Mouse (Mus musculus): ENCODE data around the gene Tmem215. TPM values are rescaled to one million over a fixed set of nuclear protein-coding genes. Genes with fewer than 3 reads are reported as not detected.

Gene Tmem215
- 0.49 and 0.82 TPM in 2 replicates for polyA plus RNA-seq (2015; fragmentation: Nextera tagmentation; extraction: Ambion mirVana)

GRCm38 (mm10) chr4:40471880-40472279 is at the start of gene Tmem215:
Gene Tmem215 (plus strand): TSS chr4:40472180.
- Histone ChIP-seq H3K36me3 (ENCODE audit: control insufficient read depth, insufficient read depth) (no peaks in the 10 kb centered on the region), H3K4me2 (ENCODE audit: low read depth, low read length) (peak within 1 kb of the TSS; percentile 82), H3K9me3 (replicated peaks; ENCODE audit: control insufficient read depth, low read length) (no peaks in the 10 kb centered on the region), H3K9ac (ENCODE audit: low read length) (peak within 1 kb of the TSS; percentile 65), H3K4me1 (ENCODE audit: control insufficient read depth, insufficient read depth, low read length) (peaks cover 2% of the 10 kb centered on the region; the same call in 1 of the 2 replicates), H3K27ac (ENCODE audit: low read length) (no peak within 1 kb of the TSS), H3K4me3 (ENCODE audit: low read length) (peak within 1 kb of the TSS; percentile 52), H3K27me3 (ENCODE audit: control insufficient read depth, insufficient read depth, low read length) (peaks cover 33% of the 10 kb centered on the region)
- no peak for ATAC-seq (replicated peaks; ENCODE audit: extremely low read depth, insufficient read depth, low FRiP score)
- 79% methylated on average over 10 of the region's 10 CpGs for WGBS

- H3K9ac ChIP-seq (ENCODE audit: low read length) = no peak overlapping the region
- H3K36me3 ChIP-seq (ENCODE audit: control insufficient read depth, insufficient read depth) = no peaks in the 10 kb centered on the region
- no peaks in the 10 kb centered on the region for H3K27me3 ChIP-seq (ENCODE audit: control insufficient read depth, insufficient read depth, low read length)
- WGBS = 66% methylated on average over 5 of the region's 5 CpGs
- no peak overlapping the region for H3K4me3 ChIP-seq (ENCODE audit: low read length)
- H3K27ac ChIP-seq (ENCODE audit: low read length) = no peak overlapping the region
- ATAC-seq (replicated peaks; ENCODE audit: extremely low read depth, insufficient read depth, low FRiP score) = no peak
- H3K9me3 ChIP-seq (replicated peaks; ENCODE audit: control insufficient read depth, low read length) = peaks cover 2% of the 10 kb centered on the region
- H3K4me2 ChIP-seq (ENCODE audit: low read depth, low read length) = no peak overlapping the region
- no peaks in the 10 kb centered on the region for H3K4me1 ChIP-seq (ENCODE audit: control insufficient read depth, insufficient read depth, low read length)
Measured at GRCm38 (mm10) chr4:40431916-40432315, 40.1 kb upstream of the Tmem215 start.

- no peak overlapping the region for H3K4me3 ChIP-seq (ENCODE audit: low read length)
- no peak overlapping the region for H3K9ac ChIP-seq (ENCODE audit: low read length)
- no peak for ATAC-seq (replicated peaks; ENCODE audit: extremely low read depth, insufficient read depth, low FRiP score)
- no peaks in the 10 kb centered on the region for H3K36me3 ChIP-seq (ENCODE audit: control insufficient read depth, insufficient read depth)
- H3K4me1 ChIP-seq (ENCODE audit: control insufficient read depth, insufficient read depth, low read length) = no peaks in the 10 kb centered on the region
- no peaks in the 10 kb centered on the region for H3K27me3 ChIP-seq (ENCODE audit: control insufficient read depth, insufficient read depth, low read length)
- H3K4me2 ChIP-seq (ENCODE audit: low read depth, low read length) = no peak overlapping the region
- peaks cover 4% of the 10 kb centered on the region for H3K9me3 ChIP-seq (replicated peaks; ENCODE audit: control insufficient read depth, low read length)
- H3K27ac ChIP-seq (ENCODE audit: low read length) = no peak overlapping the region
- WGBS = 61% methylated on average over 3 of the region's 3 CpGs
Measured at GRCm38 (mm10) chr4:40433379-40433778, 38.6 kb upstream of the Tmem215 start.

- 43% methylated on average over 1 of the region's 1 CpGs for WGBS
Measured at GRCm38 (mm10) chr4:40434388-40434787, 37.6 kb upstream of the Tmem215 start.

GRCm38 (mm10) chr4:40443565-40443964 is 28.4 kb upstream of the Tmem215 start:
- no peak overlapping the region for H3K27ac ChIP-seq (ENCODE audit: low read length)
- H3K9me3 ChIP-seq (replicated peaks; ENCODE audit: control insufficient read depth, low read length) = no peaks in the 10 kb centered on the region
- WGBS = 88% methylated on average over 9 of the region's 9 CpGs
- no peak overlapping the region for H3K4me2 ChIP-seq (ENCODE audit: low read depth, low read length)
- no peaks in the 10 kb centered on the region for H3K4me1 ChIP-seq (ENCODE audit: control insufficient read depth, insufficient read depth, low read length)
- H3K27me3 ChIP-seq (ENCODE audit: control insufficient read depth, insufficient read depth, low read length) = no peaks in the 10 kb centered on the region
- H3K9ac ChIP-seq (ENCODE audit: low read length) = no peak overlapping the region
- H3K4me3 ChIP-seq (ENCODE audit: low read length) = no peak overlapping the region
- no peak for ATAC-seq (replicated peaks; ENCODE audit: extremely low read depth, insufficient read depth, low FRiP score)
- no peaks in the 10 kb centered on the region for H3K36me3 ChIP-seq (ENCODE audit: control insufficient read depth, insufficient read depth)

More at GRCm38 (mm10) chr4:40434388-40434787, 37.6 kb upstream of the Tmem215 start:
- Histone ChIP-seq H3K27ac (ENCODE audit: low read length) (no peak overlapping the region), H3K4me1 (ENCODE audit: control insufficient read depth, insufficient read depth, low read length) (no peaks in the 10 kb centered on the region), H3K27me3 (ENCODE audit: control insufficient read depth, insufficient read depth, low read length) (no peaks in the 10 kb centered on the region), H3K9ac (ENCODE audit: low read length) (no peak overlapping the region), H3K36me3 (ENCODE audit: control insufficient read depth, insufficient read depth) (no peaks in the 10 kb centered on the region), H3K9me3 (replicated peaks; ENCODE audit: control insufficient read depth, low read length) (peaks cover 4% of the 10 kb centered on the region), H3K4me3 (ENCODE audit: low read length) (no peak overlapping the region), H3K4me2 (ENCODE audit: low read depth, low read length) (no peak overlapping the region)
- ATAC-seq (replicated peaks; ENCODE audit: extremely low read depth, insufficient read depth, low FRiP score) = no peak

- peaks cover 33% of the 10 kb centered on the region for H3K27me3 ChIP-seq (ENCODE audit: control insufficient read depth, insufficient read depth, low read length)
- H3K27ac ChIP-seq (ENCODE audit: low read length) = no peak overlapping the region
- peak overlapping the region; percentile 65 for H3K9ac ChIP-seq (ENCODE audit: low read length)
- H3K4me2 ChIP-seq (ENCODE audit: low read depth, low read length) = peak overlapping the region; percentile 82
- H3K4me3 ChIP-seq (ENCODE audit: low read length) = peak overlapping the region; percentile 52
- peaks cover 2% of the 10 kb centered on the region; the same call in 1 of the 2 replicates for H3K4me1 ChIP-seq (ENCODE audit: control insufficient read depth, insufficient read depth, low read length)
- 4% methylated on average over 55 of the region's 55 CpGs for WGBS
- H3K9me3 ChIP-seq (replicated peaks; ENCODE audit: control insufficient read depth, low read length) = no peaks in the 10 kb centered on the region
- H3K36me3 ChIP-seq (ENCODE audit: control insufficient read depth, insufficient read depth) = no peaks in the 10 kb centered on the region
- ATAC-seq (replicated peaks; ENCODE audit: extremely low read depth, insufficient read depth, low FRiP score) = peak; percentile 58; the same call in 1 of the 2 replicates
Measured at GRCm38 (mm10) chr4:40472700-40473530, 935 bp downstream of the Tmem215 start.

- H3K4me3 ChIP-seq (ENCODE audit: low read length) = no peak overlapping the region
- no peak overlapping the region for H3K27ac ChIP-seq (ENCODE audit: low read length)
- no peak overlapping the region for H3K9ac ChIP-seq (ENCODE audit: low read length)
- H3K36me3 ChIP-seq (ENCODE audit: control insufficient read depth, insufficient read depth) = no peaks in the 10 kb centered on the region
- peaks cover 33% of the 10 kb centered on the region for H3K27me3 ChIP-seq (ENCODE audit: control insufficient read depth, insufficient read depth, low read length)
- WGBS = 70% methylated on average over 9 of the region's 9 CpGs
- no peak for ATAC-seq (replicated peaks; ENCODE audit: extremely low read depth, insufficient read depth, low FRiP score)
- H3K4me2 ChIP-seq (ENCODE audit: low read depth, low read length) = peak overlapping the region; percentile 82; the same call in 1 of the 2 replicates
- H3K4me1 ChIP-seq (ENCODE audit: control insufficient read depth, insufficient read depth, low read length) = peaks cover 2% of the 10 kb centered on the region; the same call in 1 of the 2 replicates
- H3K9me3 ChIP-seq (replicated peaks; ENCODE audit: control insufficient read depth, low read length) = no peaks in the 10 kb centered on the region
Measured at GRCm38 (mm10) chr4:40473911-40474310, 1.9 kb downstream of the Tmem215 start.

GRCm38 (mm10) chr4:40477963-40478362 is 6.0 kb downstream of the Tmem215 start:
- no peaks in the 10 kb centered on the region for H3K36me3 ChIP-seq (ENCODE audit: control insufficient read depth, insufficient read depth)
- WGBS = 79% methylated on average over 5 of the region's 5 CpGs
- ATAC-seq (replicated peaks; ENCODE audit: extremely low read depth, insufficient read depth, low FRiP score) = no peak

GRCm38 (mm10) chr4:40486546-40486945 is 14.6 kb downstream of the Tmem215 start:
- Histone ChIP-seq H3K4me3 (ENCODE audit: low read length) (no peak overlapping the region), H3K4me1 (ENCODE audit: control insufficient read depth, insufficient read depth, low read length) (no peaks in the 10 kb centered on the region), H3K27ac (ENCODE audit: low read length) (no peak overlapping the region), H3K4me2 (ENCODE audit: low read depth, low read length) (no peak overlapping the region), H3K27me3 (ENCODE audit: control insufficient read depth, insufficient read depth, low read length) (no peaks in the 10 kb centered on the region), H3K36me3 (ENCODE audit: control insufficient read depth, insufficient read depth) (no peaks in the 10 kb centered on the region), H3K9me3 (replicated peaks; ENCODE audit: control insufficient read depth, low read length) (no peaks in the 10 kb centered on the region), H3K9ac (ENCODE audit: low read length) (no peak overlapping the region)
- no peak for ATAC-seq (replicated peaks; ENCODE audit: extremely low read depth, insufficient read depth, low FRiP score)
- 64% methylated on average over 6 of the region's 6 CpGs for WGBS

More at GRCm38 (mm10) chr4:40477963-40478362, 6.0 kb downstream of the Tmem215 start:
- no peak overlapping the region for H3K9ac ChIP-seq (ENCODE audit: low read length)
- H3K9me3 ChIP-seq (replicated peaks; ENCODE audit: control insufficient read depth, low read length) = no peaks in the 10 kb centered on the region
- H3K27ac ChIP-seq (ENCODE audit: low read length) = no peak overlapping the region
- H3K27me3 ChIP-seq (ENCODE audit: control insufficient read depth, insufficient read depth, low read length) = peaks cover 12% of the 10 kb centered on the region
- H3K4me2 ChIP-seq (ENCODE audit: low read depth, low read length) = no peak overlapping the region
- H3K4me1 ChIP-seq (ENCODE audit: control insufficient read depth, insufficient read depth, low read length) = peaks cover 2% of the 10 kb centered on the region; the same call in 1 of the 2 replicates
- no peak overlapping the region for H3K4me3 ChIP-seq (ENCODE audit: low read length)

Measured in heart, embryonic 16.5 days (tissue).